Mouse (Mus musculus): ENCODE measurements at regions not wholly inside any gene's neighbourhood (a gene's known extent, or its start where the extent isn't known, plus 50 kb on each side); places are given as distances from the start of the nearest gene placed in this dataset.

DNA sequence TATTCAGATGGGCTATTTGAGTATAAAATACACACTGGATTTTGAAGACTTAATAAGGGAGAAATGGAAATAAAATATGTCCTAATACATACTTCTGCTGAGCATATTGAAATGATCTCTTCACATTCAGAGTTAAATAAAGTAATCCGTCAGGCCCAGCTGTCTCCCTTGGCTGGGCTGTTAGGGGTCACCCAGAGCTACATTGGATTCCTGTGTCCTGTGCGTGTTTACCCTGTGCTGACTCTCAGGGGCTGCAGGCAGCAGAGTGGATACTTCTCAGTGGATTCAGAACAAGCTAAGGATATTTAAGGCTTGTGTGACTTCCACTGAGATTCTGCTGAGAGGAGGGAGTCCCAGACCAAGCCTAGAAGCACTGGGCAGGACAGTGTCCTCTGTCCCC, 135.6 kb upstream of the Fstl4 start:
- DNase-seq (ENCODE audit: extremely low spot score, low read depth, low spot score): no peak

DNA sequence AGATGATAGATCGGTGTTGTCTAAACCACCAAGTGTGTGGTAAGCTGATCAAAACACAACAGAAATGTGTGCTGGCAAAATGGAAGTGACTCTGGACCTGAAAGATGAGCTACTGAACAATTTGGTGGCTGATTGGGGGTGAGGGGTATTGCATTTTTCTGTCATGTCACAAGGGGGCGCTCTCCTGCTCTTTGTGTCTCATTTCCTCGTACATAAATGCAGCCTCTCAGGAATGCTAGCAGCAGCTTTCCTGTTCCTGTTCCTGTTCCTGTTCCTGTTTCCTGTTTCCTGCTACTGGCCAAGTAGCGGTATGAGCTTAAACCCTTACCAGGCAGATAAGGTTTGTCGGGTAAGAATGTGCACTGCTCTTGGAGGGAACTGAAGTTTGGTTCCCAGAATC, 134.7 kb upstream of the Fstl4 start:
- DNase-seq (ENCODE audit: extremely low spot score, low read depth, low spot score): no peak

DNA sequence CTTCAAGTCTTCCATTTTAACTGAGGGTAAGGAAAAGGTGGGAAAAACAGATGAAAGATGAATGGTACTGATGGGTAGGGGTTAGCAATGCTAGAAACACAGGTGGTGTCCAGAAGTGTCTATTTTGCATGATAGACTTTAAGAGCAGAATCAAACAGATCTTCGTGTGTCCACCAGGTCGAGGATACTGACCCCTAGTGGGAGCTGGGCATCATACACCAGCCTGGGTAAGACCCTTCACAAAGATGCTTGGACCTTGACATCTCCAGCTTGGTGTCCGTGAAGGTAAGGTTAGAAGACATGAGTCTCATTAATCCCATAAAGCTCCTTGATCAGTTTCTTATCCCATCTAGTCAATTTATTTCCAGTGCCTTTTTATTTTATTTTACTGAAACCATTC, 132.9 kb upstream of the Fstl4 start:
- DNase-seq (ENCODE audit: extremely low spot score, low read depth, low spot score): no peak

DNA sequence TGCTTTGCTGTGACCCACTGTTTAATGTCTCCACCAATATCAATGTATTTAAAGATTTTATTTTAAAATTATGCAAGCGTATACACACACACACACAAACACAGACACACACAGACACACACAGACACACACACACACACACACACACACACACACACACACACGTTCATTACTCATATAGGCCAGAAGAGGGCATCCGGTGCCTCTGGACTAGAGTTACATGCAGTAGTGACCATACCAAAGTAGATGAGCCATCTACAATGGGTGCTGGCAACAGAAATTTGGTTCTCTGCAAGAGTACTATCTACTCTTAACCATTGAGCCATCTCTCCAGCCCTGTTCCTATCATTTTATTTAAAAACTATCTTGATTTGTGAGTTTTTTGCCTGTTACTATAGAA, 130.2 kb upstream of the Fstl4 start:
- DNase-seq (ENCODE audit: extremely low spot score, low read depth, low spot score): no peak

DNA sequence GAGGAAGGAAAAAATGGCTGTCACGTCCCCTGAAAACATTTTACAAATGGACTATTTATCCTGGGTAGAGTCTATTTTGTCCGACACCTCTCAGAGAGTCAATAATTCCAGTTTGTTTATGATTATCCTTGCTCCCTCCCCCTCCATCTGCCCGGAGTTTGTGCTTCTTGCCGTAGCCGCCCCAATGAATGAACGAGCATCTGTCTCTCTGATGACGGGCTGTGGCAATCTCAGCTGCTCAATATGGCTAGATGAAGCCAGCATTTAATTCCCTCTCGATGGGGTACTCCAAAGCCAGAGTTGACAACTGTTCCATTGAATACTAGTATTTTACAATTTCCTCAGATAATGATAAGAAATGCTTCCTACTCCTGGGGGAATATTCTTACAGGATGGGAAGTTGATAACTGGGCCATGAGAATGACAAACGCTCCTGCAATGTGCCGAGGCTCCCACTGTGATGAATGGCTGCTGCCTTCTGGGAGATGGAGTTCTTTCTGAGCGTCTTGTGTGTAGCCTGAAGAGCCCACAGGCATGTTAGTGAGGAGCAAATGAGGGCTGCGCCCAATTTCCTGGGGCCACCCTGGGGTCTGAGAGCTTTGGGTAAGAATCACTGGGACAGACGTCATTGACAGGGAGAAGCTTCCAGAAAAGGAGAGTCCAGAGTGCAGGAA, 128.6 kb upstream of the Fstl4 start:
- DNase-seq (ENCODE audit: extremely low spot score, low read depth, low spot score): no peak

DNA sequence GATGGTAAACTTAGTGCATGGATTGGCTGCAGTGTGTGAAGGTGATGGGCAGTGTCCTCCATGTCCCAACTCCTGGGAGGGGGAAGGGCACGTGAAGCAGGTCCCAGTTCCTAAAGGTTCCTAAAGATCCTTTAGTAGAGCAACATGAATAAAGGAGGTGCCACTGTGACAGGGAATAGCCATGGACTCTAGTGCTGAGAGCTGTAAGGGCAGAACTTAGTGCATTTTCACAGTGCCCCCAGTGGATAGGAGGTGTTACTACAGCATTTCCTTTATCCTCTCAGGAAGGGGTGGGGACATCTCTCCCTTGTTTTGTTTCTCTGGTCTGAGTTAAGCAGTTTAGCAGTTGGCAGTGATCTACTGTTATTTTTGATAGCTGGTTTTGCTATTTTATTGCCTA, 125.5 kb upstream of the Fstl4 start:
- DNase-seq (ENCODE audit: extremely low spot score, low read depth, low spot score): no peak

DNA sequence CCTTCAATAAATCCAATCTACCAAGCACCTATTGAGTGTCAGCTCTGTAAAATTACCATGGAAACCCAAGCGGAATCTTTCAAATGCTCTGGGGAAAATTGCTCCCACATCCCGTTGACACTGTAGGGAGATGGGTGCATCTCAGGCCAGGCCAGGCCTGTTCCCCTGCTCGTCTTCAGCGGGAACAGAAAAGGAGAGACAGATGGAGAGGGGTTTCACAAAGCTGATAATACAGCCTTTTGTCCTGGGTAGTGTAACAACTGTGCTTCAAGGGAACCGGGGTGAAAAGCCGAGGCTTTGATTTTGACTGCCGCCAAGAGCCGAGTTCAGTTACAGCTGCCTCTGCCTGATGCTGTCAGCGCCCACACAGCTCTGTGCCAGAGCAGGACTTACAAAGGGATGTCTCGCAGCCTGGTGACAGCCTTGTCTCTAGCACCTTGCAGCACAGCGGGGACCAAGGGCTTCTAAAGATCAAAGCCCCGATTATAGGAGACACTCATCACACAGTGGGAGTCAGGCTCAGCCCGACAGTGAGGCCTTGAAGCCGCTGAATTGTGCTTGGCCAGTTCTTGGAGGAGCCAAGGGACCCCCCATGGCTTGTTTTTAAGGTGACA, 122.6 kb upstream of the Fstl4 start:
- no peak for DNase-seq (ENCODE audit: extremely low spot score, low read depth, low spot score)

DNA sequence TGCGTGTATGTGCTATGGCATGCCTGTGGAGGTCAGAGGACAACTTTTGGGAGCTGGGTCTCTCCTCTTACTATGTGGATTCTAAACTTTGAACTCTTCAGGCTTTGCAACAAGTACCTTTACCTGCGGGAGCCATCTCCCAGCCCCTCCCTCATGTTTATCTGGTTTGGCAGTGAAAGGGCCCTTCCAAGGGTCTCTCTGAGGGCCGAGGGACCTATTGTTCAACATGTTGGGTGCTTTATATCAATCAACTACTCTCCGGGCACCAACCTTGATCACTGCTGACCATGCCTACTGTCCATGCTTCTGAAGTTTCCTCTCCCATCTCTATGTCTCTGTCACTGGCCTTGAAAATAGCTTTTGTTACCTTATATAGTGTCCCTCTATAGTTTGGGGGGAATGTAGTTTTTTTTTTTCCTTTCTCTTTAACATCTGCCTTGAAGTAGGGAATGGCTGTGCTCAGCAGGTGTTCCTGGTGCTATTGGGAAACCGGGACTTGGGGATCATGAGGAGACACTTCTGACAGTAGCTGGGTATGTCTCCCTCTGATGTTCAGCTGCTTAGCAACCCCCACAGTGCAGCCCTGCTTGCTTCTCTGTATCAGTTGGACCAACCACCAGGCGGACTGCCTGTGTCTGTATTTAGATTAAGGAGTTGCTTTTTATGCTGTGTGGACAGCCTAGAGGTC, 120.2 kb upstream of the Fstl4 start:
- no peak for DNase-seq (ENCODE audit: extremely low spot score, low read depth, low spot score)

DNA sequence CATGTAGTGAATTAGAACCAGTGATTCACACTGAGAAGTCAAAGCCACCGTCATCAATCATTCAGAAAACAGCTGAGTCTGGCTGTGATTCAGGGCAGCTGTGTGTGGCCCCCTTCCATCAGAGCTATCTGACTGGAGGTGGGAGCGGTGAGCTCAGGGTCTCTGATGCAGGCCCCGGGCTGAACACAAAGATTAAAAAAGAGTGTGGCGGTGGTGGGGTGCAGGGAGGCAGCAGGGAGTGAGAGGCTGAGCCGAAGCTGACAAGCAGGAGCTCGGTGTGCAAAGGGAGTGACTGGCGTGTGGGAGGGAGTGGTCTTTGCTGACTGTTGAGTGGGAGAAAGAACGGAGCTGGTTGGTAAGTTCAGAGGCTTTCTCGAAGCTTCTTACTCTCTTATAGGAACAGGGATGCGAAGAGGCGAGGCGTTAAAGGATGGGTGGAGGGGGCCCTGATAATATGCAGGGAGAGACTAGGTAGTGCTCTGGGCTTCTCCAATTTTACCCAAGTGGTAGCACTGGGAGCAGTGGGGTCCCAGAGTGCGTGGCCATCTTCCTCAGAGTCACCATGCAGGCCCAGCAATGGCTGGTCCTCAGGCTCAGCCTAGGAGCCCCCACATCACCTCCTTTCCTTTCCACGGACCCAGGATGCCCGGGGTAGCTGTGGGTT, 116.1 kb upstream of the Fstl4 start:
- DNase-seq (ENCODE audit: extremely low spot score, low read depth, low spot score): no peak

DNA sequence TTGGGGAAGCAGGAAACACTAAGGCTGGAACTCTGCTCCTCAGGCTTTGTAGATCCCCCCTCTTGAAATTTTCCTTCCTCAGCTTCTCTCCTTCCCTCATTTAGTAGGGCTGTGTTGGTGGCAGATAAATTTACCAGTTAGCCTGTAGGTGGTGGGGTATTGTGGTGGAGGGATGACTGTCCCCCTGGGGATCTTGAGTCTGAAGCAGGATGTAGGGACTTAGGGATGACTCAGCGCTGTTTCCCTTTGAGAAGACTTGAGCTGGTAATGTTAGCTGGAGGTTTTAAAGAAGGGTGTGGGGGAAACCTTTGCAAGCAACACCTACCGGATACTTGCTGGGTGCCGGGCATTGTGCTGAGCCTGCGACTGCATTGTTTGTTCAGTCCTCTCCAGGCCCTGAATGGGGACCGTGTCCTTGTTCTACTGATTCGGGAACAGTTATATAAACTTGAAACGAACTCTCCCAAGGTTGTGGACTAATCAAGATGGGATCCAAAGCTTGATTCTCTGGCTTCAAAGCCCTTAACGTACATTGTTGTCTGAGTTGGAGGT, 115.5 kb upstream of the Fstl4 start:
- DNase-seq (ENCODE audit: extremely low spot score, low read depth, low spot score): no peak

DNA sequence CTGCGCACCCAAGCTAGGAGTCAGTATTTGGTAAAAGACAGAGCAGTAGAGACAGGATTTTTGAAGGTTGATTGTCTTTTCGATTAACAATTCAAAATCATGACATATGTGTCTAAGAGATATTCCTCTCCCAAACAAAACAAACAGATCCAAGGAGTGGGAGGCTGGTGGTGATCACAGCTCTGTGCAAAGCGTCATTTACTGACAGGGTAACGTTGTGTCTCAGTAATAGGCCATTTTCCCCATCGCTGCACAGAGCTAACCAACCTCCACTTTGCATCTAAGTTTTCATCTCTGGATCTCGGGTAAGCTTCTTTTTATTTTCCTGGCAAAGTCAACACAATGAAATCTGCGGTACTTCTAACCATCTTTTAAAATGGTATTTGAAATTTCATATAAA, 109.8 kb upstream of the Fstl4 start:
- no peak for DNase-seq (ENCODE audit: extremely low spot score, low read depth, low spot score)

DNA sequence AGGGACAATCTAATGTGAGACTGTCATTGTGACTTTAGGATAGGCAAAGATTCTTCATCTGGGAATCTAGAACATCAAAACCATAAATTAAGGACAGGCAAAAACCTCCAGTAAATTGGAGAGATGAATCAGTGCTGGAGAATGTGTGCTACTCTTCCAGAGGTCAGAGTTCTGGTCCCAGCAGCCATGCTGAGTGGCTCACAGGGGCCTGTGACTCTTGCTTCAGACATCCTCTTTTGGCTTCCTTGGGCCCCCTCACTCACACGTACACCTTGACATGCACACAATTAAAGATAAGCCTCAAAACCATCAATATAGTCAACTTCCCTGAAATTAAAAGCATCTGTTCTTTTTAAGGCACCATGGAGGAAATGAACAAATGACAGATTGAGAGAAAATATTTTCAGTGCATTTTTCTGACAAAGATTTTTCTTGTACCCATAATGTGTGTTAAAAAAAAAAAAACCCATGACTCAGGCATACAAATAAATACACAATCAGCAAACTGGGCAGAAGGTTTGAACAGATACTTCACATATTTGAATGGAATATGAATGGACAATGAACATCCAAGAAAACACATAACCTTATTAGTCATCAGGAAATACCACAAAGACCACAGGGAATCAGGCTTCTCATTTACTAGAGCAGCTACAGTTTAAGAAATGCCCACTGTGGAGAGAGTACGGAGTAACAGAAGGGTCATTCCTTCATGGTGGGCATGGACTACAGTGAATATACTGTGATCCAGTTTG, 108.5 kb upstream of the Fstl4 start:
- DNase-seq (ENCODE audit: extremely low spot score, low read depth, low spot score): no peak

DNA sequence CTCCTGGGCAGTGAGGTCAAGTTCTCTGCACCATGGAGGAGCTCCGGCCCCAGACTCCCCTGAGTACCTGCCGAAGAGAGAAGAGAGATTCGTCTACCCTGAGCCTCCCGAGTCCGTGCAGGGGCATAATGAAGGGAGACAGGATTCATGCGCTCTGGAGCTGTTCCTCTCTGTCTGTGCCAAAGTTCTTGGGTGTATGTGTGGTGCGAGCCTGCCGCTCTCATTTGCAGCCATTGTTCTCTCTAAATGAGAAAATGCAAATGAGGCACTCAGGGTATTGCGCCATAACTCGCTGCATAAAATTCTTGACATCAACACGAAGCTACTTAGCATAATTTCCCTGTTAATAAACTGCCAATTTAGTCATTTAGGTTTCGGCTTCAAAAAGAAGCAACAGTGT, 103.2 kb upstream of the Fstl4 start:
- no peak for DNase-seq (ENCODE audit: extremely low spot score, low read depth, low spot score)

DNA sequence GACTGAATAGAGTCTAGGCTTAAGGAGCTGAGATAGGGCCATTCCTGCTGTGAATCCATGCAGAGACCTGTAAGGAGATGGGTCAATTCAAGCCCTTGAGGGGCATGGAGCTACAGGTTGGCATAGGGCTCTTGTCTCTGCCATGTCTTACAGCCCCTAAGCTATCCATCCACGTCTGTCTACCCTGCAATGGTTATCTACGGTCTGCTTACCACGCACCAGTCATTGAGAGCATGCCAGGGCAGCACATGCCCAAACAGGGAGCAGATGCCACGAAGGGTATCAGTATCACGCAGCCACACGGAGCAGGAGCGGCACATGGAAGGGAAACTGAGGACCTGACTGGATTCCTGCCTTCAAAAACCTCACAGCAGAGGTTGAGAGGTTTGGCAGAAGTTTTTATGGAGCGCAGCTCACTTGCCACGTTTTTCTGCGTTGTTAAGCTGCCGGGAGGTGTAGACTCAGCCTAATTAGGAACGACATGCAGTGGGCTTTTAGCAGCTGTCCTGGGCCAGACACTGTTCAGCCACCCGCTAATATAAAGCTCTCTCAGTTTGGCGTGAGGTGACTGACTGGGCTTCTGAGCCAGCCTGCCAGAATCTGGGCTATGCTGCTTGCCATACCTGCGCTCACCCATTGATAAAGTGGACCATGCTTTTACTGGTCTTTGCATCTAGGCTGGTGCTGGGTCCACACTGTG, 102.4 kb upstream of the Fstl4 start:
- DNase-seq (ENCODE audit: extremely low spot score, low read depth, low spot score): no peak

DNA sequence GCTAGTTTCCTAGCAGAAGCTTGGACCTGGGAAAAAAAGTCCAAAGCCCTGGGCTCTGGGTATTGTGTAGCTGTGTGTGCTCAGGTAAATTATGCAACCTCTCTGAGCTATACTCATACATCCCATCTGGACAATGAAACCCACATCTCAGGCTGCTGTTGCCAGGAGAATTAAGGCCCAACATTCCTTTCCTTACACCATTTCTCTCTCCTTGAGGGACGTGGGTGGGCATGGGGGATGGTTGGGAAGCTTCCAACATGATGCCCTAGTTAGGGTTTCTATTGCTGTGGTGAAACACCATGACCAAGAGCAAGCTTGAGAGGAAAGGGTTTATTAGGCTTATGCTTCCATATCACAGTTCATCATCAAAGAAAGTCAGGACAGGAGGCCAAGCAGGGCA, 99.1 kb upstream of the Fstl4 start:
- DNase-seq (ENCODE audit: extremely low spot score, low read depth, low spot score): no peak

DNA sequence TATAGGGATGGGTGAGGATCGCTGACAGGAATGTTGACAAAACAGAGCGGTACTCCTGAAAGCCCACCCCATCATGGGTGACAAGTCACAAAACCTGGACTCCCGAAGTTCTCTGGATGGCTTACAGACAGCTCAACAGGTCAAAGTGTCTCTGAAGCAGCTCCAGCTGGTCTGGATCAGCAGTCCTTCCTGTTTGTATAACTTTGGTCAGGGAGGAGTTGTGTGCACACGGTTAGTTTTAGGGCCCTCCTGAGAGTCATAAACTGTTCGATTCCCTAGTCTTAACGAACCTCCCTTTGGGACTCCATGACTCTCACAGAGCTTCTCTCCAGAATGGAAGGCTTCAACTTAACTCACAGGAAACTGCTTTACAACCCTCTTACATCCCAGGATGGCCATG, 89.4 kb upstream of the Fstl4 start:
- no peak for DNase-seq (ENCODE audit: extremely low spot score, low read depth, low spot score)

DNA sequence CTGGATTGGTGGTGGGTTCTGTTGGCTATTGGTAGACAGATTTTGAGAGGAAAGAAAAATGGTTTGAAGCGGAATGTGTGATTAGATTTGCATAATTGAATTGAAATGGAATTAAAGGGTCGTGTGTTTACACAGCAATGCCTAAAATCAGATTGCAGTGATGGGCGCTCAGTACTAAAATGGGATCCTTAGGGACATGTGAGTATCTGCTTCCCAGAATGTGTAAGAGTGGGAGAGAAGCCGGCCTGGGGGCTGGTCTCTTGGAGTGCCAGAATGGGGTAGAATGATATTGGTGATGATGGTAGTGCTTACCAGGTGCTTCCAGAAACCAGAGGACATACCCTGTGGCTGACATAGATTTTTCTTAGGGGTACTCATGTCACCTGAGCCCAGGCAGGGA, 86.2 kb upstream of the Fstl4 start:
- DNase-seq (ENCODE audit: extremely low spot score, low read depth, low spot score): no peak

DNA sequence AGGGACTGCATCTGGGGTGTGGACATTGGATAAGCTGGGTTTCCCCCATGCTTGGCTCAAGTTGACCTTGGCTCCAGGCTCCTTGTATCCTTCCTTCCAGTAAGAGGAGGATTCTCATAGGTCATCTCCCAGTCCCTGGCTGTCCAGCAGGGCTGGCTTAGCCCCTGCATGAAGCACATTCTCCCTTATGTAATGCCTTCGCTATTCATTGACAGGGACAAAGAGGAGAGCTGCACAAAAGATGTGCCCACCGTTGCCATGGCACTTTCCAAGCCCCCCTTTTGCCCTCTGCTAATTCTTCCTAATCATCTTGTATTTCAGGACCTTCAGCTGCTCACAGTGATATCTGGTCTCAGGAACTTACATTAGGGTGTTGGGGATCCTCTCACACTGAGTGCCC, 79.0 kb upstream of the Fstl4 start:
- DNase-seq (ENCODE audit: extremely low spot score, low read depth, low spot score): no peak

DNA sequence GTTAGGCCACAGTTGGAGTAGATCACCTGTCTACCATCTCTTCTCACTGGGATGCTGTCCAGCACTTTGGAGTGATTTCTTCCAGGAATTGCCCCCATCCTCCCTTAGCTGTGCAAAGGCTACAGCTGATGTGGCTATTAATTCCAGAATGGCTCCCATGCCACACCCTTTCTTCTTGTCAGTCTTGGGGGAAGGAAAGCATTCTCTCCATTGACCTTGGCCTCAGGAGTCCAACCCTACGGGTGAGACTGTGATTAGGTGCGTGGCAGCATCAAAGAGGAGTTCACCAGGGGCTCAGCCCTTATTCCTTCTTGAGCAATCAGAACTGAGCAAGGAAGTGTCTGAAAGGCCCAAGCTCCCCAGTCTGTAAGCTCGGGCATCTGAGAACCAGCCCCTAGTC, 71.7 kb upstream of the Fstl4 start:
- no peak for DNase-seq (ENCODE audit: extremely low spot score, low read depth, low spot score)

DNA sequence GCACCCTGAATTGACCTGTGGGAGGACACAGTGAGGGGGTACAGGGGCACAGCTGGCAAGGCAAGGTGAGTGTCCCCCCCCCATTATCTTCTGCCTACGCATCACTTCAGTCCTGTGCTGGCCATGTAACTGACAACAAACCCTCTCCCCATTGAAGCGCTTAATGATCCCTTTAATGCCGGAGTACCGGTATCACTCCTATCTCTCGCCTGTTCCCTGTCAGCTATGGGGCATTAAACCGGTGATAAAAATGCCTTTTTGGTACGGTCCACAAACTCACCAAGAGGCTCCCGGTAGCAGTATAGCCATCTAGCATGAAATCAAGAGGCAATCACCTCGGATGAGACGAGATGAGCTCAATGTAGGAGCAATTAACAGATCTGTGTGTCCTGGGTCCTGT, 62.8 kb upstream of the Fstl4 start:
- DNase-seq (ENCODE audit: extremely low spot score, low read depth, low spot score): no peak

DNA sequence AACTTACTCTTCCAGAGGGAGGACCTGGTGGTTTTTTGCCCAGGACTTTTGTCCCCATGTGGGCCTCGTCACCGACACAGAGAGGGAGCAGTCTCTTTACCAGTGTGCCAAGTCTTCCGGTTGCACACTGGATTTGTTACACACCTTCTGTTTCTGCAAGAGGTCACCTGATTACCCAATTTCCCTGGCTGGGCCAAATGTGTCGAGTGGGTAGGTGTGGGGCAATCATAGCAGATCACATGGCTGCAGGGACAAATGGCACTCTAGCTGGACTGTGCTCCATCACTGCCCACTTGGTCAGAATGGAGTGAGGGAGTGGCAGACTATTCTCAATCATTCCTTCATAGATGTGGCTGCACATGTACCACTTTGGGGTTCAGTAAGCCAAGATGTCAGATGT, 61.0 kb upstream of the Fstl4 start:
- DNase-seq (ENCODE audit: extremely low spot score, low read depth, low spot score): no peak
